Mouse (Mus musculus) midbrain, embryonic 11.5 days (tissue): ENCODE results near the gene 1700034J05Rik. TPM values are rescaled to one million over a fixed set of nuclear protein-coding genes. Genes with fewer than 3 reads are reported as not detected.

Experiments
- ATAC-seq: fragments of 200-750 bp; cut with Nextera tagmentation; 2 replicates; pipeline ENCODE4 v1.8.0; 2017; ENCODE audit warnings: moderate TSS enrichment, moderate library complexity; ENCODE audit not compliant: low FRiP score
- DNase-seq: peaks from one replicate; pipeline ENCODE4 v3.0.0; 2015; ENCODE audit warnings: low spot score; ENCODE audit errors: missing footprints
- H3K27ac ChIP-seq: fragments of 300-500 bp; sonication (generic); 2 replicates; pipeline ENCODE4 v1.5.1; 2014; ENCODE audit warnings: low read depth, low read length
- H3K27me3 ChIP-seq: fragments of 300-500 bp; sonication (generic); 2 replicates; pipeline ENCODE4 v1.6.1; 2014; ENCODE audit warnings: mild to moderate bottlenecking, low read length, moderate library complexity, mixed read lengths; ENCODE audit not compliant: control insufficient read depth, insufficient read depth
- H3K36me3 ChIP-seq: fragments of 300-500 bp; sonication (generic); 2 replicates; pipeline ENCODE4 v1.6.1; 2014; ENCODE audit warnings: mild to moderate bottlenecking, low read length, moderate library complexity, mixed read lengths; ENCODE audit not compliant: control insufficient read depth, insufficient read depth
- H3K4me1 ChIP-seq: fragments of 300-500 bp; sonication (generic); 2 replicates; pipeline ENCODE4 v1.6.1; 2014; ENCODE audit warnings: low read length; ENCODE audit not compliant: control insufficient read depth, insufficient read depth
- H3K4me2 ChIP-seq: fragments of 300-500 bp; sonication (generic); 2 replicates; pipeline ENCODE4 v1.6.1; 2014; ENCODE audit warnings: mild to moderate bottlenecking, moderate library complexity
- H3K4me3 ChIP-seq: fragments of 300-500 bp; sonication (generic); 2 replicates; pipeline ENCODE4 v1.5.1; 2014; ENCODE audit warnings: low read depth, low read length
- H3K9ac ChIP-seq: fragments of 300-500 bp; sonication (generic); 2 replicates; pipeline ENCODE4 v1.6.1; 2014; ENCODE audit warnings: low read length
- H3K9me3 ChIP-seq: fragments of 300-500 bp; sonication (generic); 2 replicates; pipeline ENCODE4 v1.6.1; 2016; ENCODE audit warnings: low read length; ENCODE audit not compliant: control insufficient read depth
- WGBS: fragments of 180-500 bp; shearing (Covaris S2); extraction: QIAGEN DNeasy Blood & Tissue Kit; methylation state at CpG from one replicate; pipeline ENCODE4 v1.1.7; 2014; 5-methylcytosine and 5-hydroxymethylcytosine counted together
- polyA plus RNA-seq: library from polyadenylated mRNA; unstranded; fragments of >200 nt; fragmentation: Nextera tagmentation; extraction: Ambion mirVana; gene quantifications from 2 replicates; pipeline ENCODE4 v1.2.1, GENCODE M21; 2014

1700034J05Rik gene
- polyA plus RNA-seq, 1 experiment from 2014 or later = 0.11 TPM

- DNase-seq = no peak
- H3K9me3 ChIP-seq = no peaks in the 10 kb centered on the region
- no peak overlapping the region for H3K4me2 ChIP-seq
- no peaks in the 10 kb centered on the region; the same call in 1 of the 2 replicates for H3K36me3 ChIP-seq
- H3K9ac ChIP-seq = no peak overlapping the region
- ATAC-seq = no peak
- H3K27ac ChIP-seq = no peak overlapping the region
- no peak overlapping the region for H3K4me3 ChIP-seq
- H3K27me3 ChIP-seq = no peaks in the 10 kb centered on the region
- H3K4me1 ChIP-seq = no peaks in the 10 kb centered on the region
- 56% methylated on average over 1 of the region's 1 CpGs for WGBS
These were observed 27.1 kb upstream of the 1700034J05Rik start for GRCm38 (mm10) chr6:146981249-146981835.

GRCm38 (mm10) chr6:146979953-146980352 lies 25.7 kb upstream of the 1700034J05Rik start:
- 49% methylated on average over 3 of the region's 3 CpGs for WGBS
- Histone ChIP-seq H3K4me3 (no peak overlapping the region), H3K9me3 (no peaks in the 10 kb centered on the region), H3K4me2 (no peak overlapping the region), H3K27me3 (no peaks in the 10 kb centered on the region), H3K9ac (no peak overlapping the region), H3K36me3 (no peaks in the 10 kb centered on the region; the same call in 1 of the 2 replicates), H3K27ac (no peak overlapping the region), H3K4me1 (no peaks in the 10 kb centered on the region)
- DNase-seq (no peak), ATAC-seq (no peak)

DNA sequence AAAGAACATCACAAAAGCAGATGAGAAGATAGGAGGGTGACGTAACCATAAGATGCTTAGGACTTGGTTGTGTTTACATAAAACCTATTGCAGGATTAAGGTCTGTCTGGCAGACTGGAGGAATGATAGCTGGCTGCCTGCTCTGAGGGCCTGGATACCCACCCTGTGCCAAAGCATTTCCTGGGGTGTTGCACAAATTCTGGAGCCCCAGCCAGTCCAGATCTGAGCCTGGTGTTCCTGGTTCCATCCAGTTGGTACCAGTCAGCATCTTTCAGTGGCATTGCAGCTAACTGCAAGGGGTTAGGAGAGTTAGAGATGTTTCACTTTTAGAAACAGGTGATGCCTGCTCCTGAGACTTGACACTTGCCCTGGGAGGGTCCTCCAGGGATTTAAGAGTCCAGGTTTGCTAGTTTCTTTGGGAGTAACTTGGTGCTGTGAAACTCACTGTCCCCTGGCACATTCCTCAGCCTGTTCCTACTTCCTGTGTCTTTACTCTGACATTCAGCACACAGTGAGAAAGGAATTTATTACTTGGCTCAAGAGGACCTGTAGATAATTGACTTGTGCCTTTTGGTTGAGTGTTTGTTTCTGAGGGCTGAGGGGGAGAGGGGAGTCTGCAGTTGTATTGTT lies 25.0 kb upstream of the 1700034J05Rik start:
- Histone ChIP-seq H3K27me3 (no peaks in the 10 kb centered on the region), H3K4me3 (no peak overlapping the region), H3K27ac (no peak overlapping the region), H3K36me3 (no peaks in the 10 kb centered on the region; the same call in 1 of the 2 replicates), H3K4me1 (no peaks in the 10 kb centered on the region), H3K4me2 (no peak overlapping the region), H3K9ac (no peak overlapping the region), H3K9me3 (no peaks in the 10 kb centered on the region)
- no peak for DNase-seq
- 62% methylated on average over 1 of the region's 1 CpGs for WGBS
- no peak for ATAC-seq

DNA sequence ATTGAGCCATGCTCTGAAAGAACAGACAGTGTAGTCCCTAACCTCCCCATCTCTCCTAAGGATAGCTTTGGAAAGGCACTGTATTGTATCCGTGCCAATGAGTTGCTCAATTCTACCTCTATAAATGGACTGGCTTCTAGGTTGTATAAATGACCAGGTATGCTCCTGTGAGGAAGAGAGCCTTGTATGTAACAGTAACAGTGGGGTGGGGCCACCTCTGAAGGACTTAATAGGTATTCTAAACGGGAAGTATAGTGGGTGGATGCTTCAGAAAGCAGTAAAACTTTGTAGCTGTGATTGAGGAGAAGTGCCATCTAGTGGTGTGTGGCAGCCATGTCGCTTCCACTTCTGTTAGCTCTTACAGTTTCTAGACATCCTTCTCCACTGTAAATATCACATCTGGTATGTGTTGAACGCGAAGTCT lies 24.5 kb upstream of the 1700034J05Rik start:
- no peak for ATAC-seq
- WGBS = 73% methylated on average over 5 of the region's 5 CpGs
- Histone ChIP-seq H3K9me3 (no peaks in the 10 kb centered on the region), H3K27ac (no peak overlapping the region), H3K36me3 (no peaks in the 10 kb centered on the region; the same call in 1 of the 2 replicates), H3K27me3 (no peaks in the 10 kb centered on the region), H3K4me2 (no peak overlapping the region), H3K9ac (no peak overlapping the region), H3K4me3 (no peak overlapping the region), H3K4me1 (no peaks in the 10 kb centered on the region)
- no peak for DNase-seq

GRCm38 (mm10) chr6:146976446-146976845 lies 22.2 kb upstream of the 1700034J05Rik start:
- Histone ChIP-seq H3K27ac (no peak overlapping the region), H3K9ac (no peak overlapping the region), H3K27me3 (no peaks in the 10 kb centered on the region), H3K4me2 (no peak overlapping the region), H3K36me3 (no peaks in the 10 kb centered on the region; the same call in 1 of the 2 replicates), H3K4me3 (no peak overlapping the region), H3K9me3 (no peaks in the 10 kb centered on the region), H3K4me1 (no peaks in the 10 kb centered on the region)
- DNase-seq (no peak), ATAC-seq (no peak)
- 87% methylated on average over 8 of the region's 8 CpGs for WGBS

- ATAC-seq = no peak
- H3K36me3 ChIP-seq = no peaks in the 10 kb centered on the region; the same call in 1 of the 2 replicates
These were observed 19.6 kb upstream of the 1700034J05Rik start for GRCm38 (mm10) chr6:146973830-146974229.

GRCm38 (mm10) chr6:146973406-146973805 lies 19.2 kb upstream of the 1700034J05Rik start:
- Histone ChIP-seq H3K27ac (no peak overlapping the region), H3K4me3 (no peak overlapping the region), H3K36me3 (no peaks in the 10 kb centered on the region; the same call in 1 of the 2 replicates), H3K9me3 (no peaks in the 10 kb centered on the region), H3K9ac (no peak overlapping the region), H3K27me3 (no peaks in the 10 kb centered on the region), H3K4me1 (no peaks in the 10 kb centered on the region), H3K4me2 (no peak overlapping the region)
- no peak for DNase-seq
- ATAC-seq = no peak
- 61% methylated on average over 2 of the region's 2 CpGs for WGBS

More at GRCm38 (mm10) chr6:146973830-146974229, 19.6 kb upstream of the 1700034J05Rik start:
- H3K4me2 ChIP-seq = no peak overlapping the region
- no peak overlapping the region for H3K4me3 ChIP-seq
- no peaks in the 10 kb centered on the region for H3K9me3 ChIP-seq
- no peak overlapping the region for H3K27ac ChIP-seq
- H3K4me1 ChIP-seq = no peaks in the 10 kb centered on the region
- H3K27me3 ChIP-seq = no peaks in the 10 kb centered on the region
- no peak overlapping the region for H3K9ac ChIP-seq
- no peak for DNase-seq

DNA sequence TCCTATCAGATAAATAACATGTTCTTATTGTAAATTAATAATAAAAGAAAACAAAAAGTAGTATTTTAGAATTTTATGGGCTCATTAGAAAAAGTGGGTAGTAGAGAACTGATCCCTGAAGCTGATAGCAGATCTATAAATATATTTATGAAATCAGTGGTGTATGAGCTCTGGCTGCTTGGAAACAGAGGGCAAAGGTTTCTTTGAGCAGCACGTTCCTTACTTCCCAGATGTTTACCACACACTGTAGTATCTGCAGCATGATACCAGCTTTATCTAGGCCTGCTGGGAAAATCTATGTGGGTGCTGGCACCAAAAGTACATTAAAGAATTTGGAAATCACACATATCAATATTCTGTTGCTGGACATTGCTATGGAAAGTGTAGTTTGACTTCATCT lies 18.5 kb upstream of the 1700034J05Rik start:
- no peak for DNase-seq
- ATAC-seq = no peak
- no peak overlapping the region for H3K4me2 ChIP-seq

DNA sequence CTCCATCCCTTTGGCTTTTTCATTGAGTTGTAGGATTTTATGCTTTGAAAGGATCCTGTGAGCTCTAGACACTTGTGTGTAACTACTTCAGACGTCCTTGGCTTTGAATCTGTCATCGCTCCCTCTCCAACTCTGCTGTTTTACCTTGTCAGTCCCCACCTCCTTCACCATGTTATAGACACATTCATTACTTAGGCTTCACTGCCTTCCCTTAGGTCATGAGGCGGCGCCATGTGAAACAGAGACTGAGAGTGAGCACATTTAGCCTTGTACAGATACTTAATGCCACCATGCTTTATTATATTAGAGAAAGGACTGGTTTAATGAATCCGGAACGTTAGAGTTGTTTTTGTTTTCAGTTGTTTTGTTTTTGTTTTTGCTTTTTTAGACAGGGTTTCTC lies 17.8 kb upstream of the 1700034J05Rik start:
- H3K27ac ChIP-seq = no peak overlapping the region
- no peaks in the 10 kb centered on the region for H3K4me1 ChIP-seq
- no peak overlapping the region for H3K9ac ChIP-seq
- ATAC-seq (no peak), DNase-seq (no peak)
- H3K36me3 ChIP-seq = no peaks in the 10 kb centered on the region; the same call in 1 of the 2 replicates
- no peaks in the 10 kb centered on the region for H3K9me3 ChIP-seq
- no peak overlapping the region for H3K4me3 ChIP-seq
- H3K27me3 ChIP-seq = no peaks in the 10 kb centered on the region
- WGBS = 68% methylated on average over 6 of the region's 6 CpGs
- no peak overlapping the region for H3K4me2 ChIP-seq

More for the DNA sequence above, 18.5 kb upstream of the 1700034J05Rik start:
- no peak overlapping the region for H3K9ac ChIP-seq
- no peaks in the 10 kb centered on the region; the same call in 1 of the 2 replicates for H3K36me3 ChIP-seq
- 67% methylated on average over 1 of the region's 1 CpGs for WGBS
- H3K27me3 ChIP-seq = no peaks in the 10 kb centered on the region
- no peak overlapping the region for H3K27ac ChIP-seq
- no peak overlapping the region for H3K4me3 ChIP-seq
- H3K4me1 ChIP-seq = no peaks in the 10 kb centered on the region
- no peaks in the 10 kb centered on the region for H3K9me3 ChIP-seq
